Mouse (Mus musculus): ENCODE measurements around the gene Ppip5k2.

DNA sequence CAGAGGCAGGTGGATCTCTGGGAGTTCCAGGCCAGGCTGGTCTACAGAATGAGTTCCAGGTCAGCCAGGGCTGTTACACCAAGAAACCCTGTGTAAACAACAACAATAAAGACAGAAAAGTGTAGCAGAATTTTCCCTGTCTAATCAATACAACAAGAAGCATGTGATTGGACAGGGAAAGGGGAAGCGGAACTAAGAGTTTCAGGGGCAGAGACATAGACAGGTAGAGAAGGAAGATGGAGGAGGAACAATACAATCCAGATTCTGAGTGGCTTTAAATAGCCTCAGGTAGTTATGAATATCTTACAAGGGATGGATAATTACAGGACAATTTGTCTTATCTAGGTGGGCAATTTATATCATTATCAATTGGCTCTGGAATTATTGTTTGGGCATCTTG, 102.9 kb downstream of the Ppip5k2 start:
- TF ChIP-seq CTCF (IDR thresholded peaks at IDR 0.05; ENCODE audit: control insufficient read depth, insufficient read depth, low read length), result no peak
- TF ChIP-seq POLR2A (IDR thresholded peaks at IDR 0.05; ENCODE audit: borderline replicate concordance, control insufficient read depth, low read depth, low read length), result no peak

All from bone marrow, adult 2 months (tissue).